Mouse (Mus musculus) liver, adult 2 months (tissue): ENCODE measurements around the gene Dntt.

ENCODE experiments used
- CTCF ChIP-seq: fragments of 200-500 bp; IDR thresholded peaks from 2 replicates; pipeline ENCODE4 v1.5.1; 2011; ENCODE audit warnings: low read depth, low read length, control low read depth
- POLR2A ChIP-seq: fragments of 200-500 bp; IDR thresholded peaks from 2 replicates; pipeline ENCODE4 v1.6.1; 2011; ENCODE audit warnings: low read length, control low read depth; ENCODE audit not compliant: insufficient read depth; ENCODE audit errors: extremely low read depth

GRCm38 (mm10) chr19:41086700-41087099, 57.6 kb downstream of the Dntt start:
- TF ChIP-seq POLR2A: no peak
- TF ChIP-seq CTCF: peak; percentile 42
